Mouse (Mus musculus) thymus, adult 2 months (tissue): Measurements from ENCODE around the gene Cnot2.

Experiments used
- CTCF ChIP-seq: fragments of 200-500 bp; IDR thresholded peaks from 2 replicates; pipeline ENCODE4 v1.5.1; 2012; ENCODE audit warnings: mild to moderate bottlenecking, control low read depth, low read length, moderate library complexity, borderline replicate concordance; ENCODE audit not compliant: control insufficient read depth, poor library complexity, insufficient read depth; ENCODE audit errors: extremely low read depth
- POLR2A ChIP-seq: fragments of 200-500 bp; IDR thresholded peaks from 2 replicates; pipeline ENCODE4 v1.6.1; 2012; ENCODE audit warnings: mild to moderate bottlenecking, low read length, control low read depth, moderate library complexity; ENCODE audit not compliant: control insufficient read depth, poor library complexity, insufficient read depth; ENCODE audit errors: extremely low read depth

DNA sequence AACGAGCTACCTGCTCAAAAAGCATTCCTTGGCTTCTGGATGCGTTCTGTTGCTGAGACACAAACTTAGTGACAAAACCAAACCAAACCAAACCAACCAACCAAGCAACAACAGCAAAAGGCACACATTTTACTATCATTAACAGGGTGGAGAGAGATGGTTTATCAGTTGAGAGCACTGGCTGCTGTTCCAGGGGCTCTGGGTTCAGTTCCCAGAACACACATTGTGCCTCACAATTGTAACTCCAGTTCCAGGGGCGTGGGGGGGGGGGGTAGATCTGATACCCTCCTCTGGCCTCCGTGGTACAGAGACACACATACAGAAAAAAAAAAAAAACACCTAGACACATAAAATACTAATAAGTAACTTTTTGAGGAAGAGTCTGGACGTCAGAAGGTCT is 113.2 kb downstream of the Cnot2 start:
- TF ChIP-seq CTCF (no peak), POLR2A (no peak)
